ENCODE assay signal across 9 mouse cellular contexts in genomic region chr2:34897820-34898219, GRCm38 (mm10). TPM values are rescaled to one million over a fixed set of nuclear protein-coding genes. Genes with fewer than 3 reads are reported as not detected.
DNase-seq lines count a peak whose midpoint lies in the region; ATAC-seq and TF ChIP-seq lines count a peak whose summit lies in the region.
"Had no signal": no experiment of that assay in that cellular context is flagged by ENCODE, and none has a peak within 500 bp of the region (broad histone marks: within the 10 kb centered on the region; RNA-seq: fewer than 3 reads in every experiment).

No protein-coding gene starts in this region.

- TF ChIP-seq EP300 in CH12.LX (IDR thresholded peaks at IDR 0.05; ENCODE audit: low read length): no peak

- peak; percentile 61 for TF ChIP-seq RAD21 in CH12.LX (IDR thresholded peaks at IDR 0.05; ENCODE audit: low read depth, low read length)

- H3K9ac ChIP-seq in CH12.LX (ENCODE audit: insufficient read depth, low read depth): no peak overlapping the region
- no peak overlapping the region for H3K9ac ChIP-seq in midbrain, postnatal 0 days (replicated peaks; ENCODE audit: low read length, poor library complexity, severe bottlenecking)
- H3K9ac ChIP-seq: limb, embryonic 15.5 days had no signal

- ATAC-seq in midbrain, postnatal 0 days (ENCODE audit: low FRiP score): no peak

- in situ Hi-C loops in CH12.LX (cut with MboI; ENCODE audit: low pct_ligation_motif_present, low pct_unique_long_range_greater_than_20kb, low sequenced_read_pairs): no loop called here

- dilution Hi-C loops in CH12.LX (cut with MboI; ENCODE audit: extremely low pct_ligation_motif_present, extremely low pct_unique_long_range_greater_than_20kb, low sequenced_read_pairs): no loop called here

- peak; percentile 75 to 95 for TF ChIP-seq CTCF in CH12.LX (conservative IDR thresholded peaks at IDR 0.05 in 1 of 2, IDR thresholded peaks at IDR 0.05 in 1 of 2; ENCODE audit: low read depth in 2 of 2, low read length in 2 of 2)
- peak; percentile 52 for TF ChIP-seq CTCF in midbrain, postnatal 0 days (IDR thresholded peaks at IDR 0.05)

- no peaks in the 10 kb centered on the region for H3K27me3 ChIP-seq in CH12.LX (replicated peaks)
- no peaks in the 10 kb centered on the region for H3K27me3 ChIP-seq in midbrain, postnatal 0 days (ENCODE audit: insufficient read depth, low read length)

- H3K79me2 ChIP-seq in CH12.LX (replicated peaks; ENCODE audit: control insufficient read depth, extremely low read depth, insufficient read depth, poor library complexity, severe bottlenecking): no peaks in the 10 kb centered on the region

- H3K36me3 ChIP-seq in CH12.LX (replicated peaks in 1 of 2; ENCODE audit: control insufficient read depth in 1 of 2, insufficient read depth in 1 of 2, low read length in 1 of 2): peaks cover 71 to 95% of the 10 kb centered on the region in 2 experiments
- no peaks in the 10 kb centered on the region for H3K36me3 ChIP-seq in midbrain, postnatal 0 days (ENCODE audit: insufficient read depth, low read length)

- H3K4me3 ChIP-seq in CH12.LX (replicated peaks in 1 of 3; ENCODE audit: low read depth in 2 of 3, low read length in 2 of 3, poor library complexity in 1 of 3): no peak overlapping the region
- no peak overlapping the region for H3K4me3 ChIP-seq in midbrain, postnatal 0 days (ENCODE audit: low read depth, low read length)
- H3K4me3 ChIP-seq: limb, embryonic 15.5 days had no signal

- H3K4me1 ChIP-seq in CH12.LX (ENCODE audit: control insufficient read depth in 1 of 2, insufficient read depth in 2 of 2): no peaks in the 10 kb centered on the region
- no peaks in the 10 kb centered on the region for H3K4me1 ChIP-seq in midbrain, postnatal 0 days (ENCODE audit: insufficient read depth, low read length)

- no peak overlapping the region for H3K4me2 ChIP-seq in CH12.LX (ENCODE audit: insufficient read depth, low read depth, poor library complexity, severe bottlenecking)
- no peak overlapping the region for H3K4me2 ChIP-seq in midbrain, postnatal 0 days (ENCODE audit: low read depth, low read length, poor library complexity, severe bottlenecking)
- H3K4me2 ChIP-seq: limb, embryonic 15.5 days had no signal

- H3K9me3 ChIP-seq in CH12.LX (replicated peaks; ENCODE audit: low read length): peaks cover 4% of the 10 kb centered on the region
- H3K9me3 ChIP-seq in midbrain, postnatal 0 days (ENCODE audit: low read length): no peaks in the 10 kb centered on the region
- H3K9me3 ChIP-seq: limb, embryonic 15.5 days had no signal

- TF ChIP-seq POLR2A in CH12.LX (IDR thresholded peaks at IDR 0.05; ENCODE audit: low read depth, low read length): no peak

- no peak overlapping the region for H3K27ac ChIP-seq in CH12.LX (ENCODE audit: insufficient read depth, low read depth)
- no peak overlapping the region for H3K27ac ChIP-seq in midbrain, postnatal 0 days (ENCODE audit: low read depth, low read length)
- H3K27ac ChIP-seq: limb, embryonic 15.5 days had no signal

- WGBS in midbrain, postnatal 0 days: 23% methylated on average over 10 of the region's 10 CpGs

- peak; percentile 57 to 73 for DNase-seq in cerebellum, postnatal 10 days
- DNase-seq in cerebellum, adult 8-10 months: no peak
- DNase-seq in CH12.LX (ENCODE audit: extremely low read depth): peak; percentile 58
- DNase-seq in embryo, embryonic 10 days (ENCODE audit: low spot score): peak; percentile 58
- peak; percentile 67 for DNase-seq in kidney, postnatal 14 days
- peak; percentile 15 for DNase-seq in midbrain, postnatal 0 days (ENCODE audit: low spot score)
- DNase-seq in ovary, postnatal 10 days (ENCODE audit: low spot score): no peak
- DNase-seq in frontal cortex, postnatal 10 days (ENCODE audit: low spot score in 2 of 2): no peak

TF ChIP-seq in CH12.LX, 34 proteins besides CTCF, POLR2A, EP300 and RAD21:
- 0 out of 2 replicates have a peak, but pooled peaks have one; percentile 21 for TF ChIP-seq SIN3A (IDR thresholded peaks at IDR 0.05; ENCODE audit: low read length)
- TF ChIP-seq MAZ (IDR thresholded peaks at IDR 0.05; ENCODE audit: low read depth, low read length): no peak
- peak; percentile 46 for TF ChIP-seq SMC3 (IDR thresholded peaks at IDR 0.05; ENCODE audit: low read depth, low read length)
- TF ChIP-seq MXI1 (IDR thresholded peaks at IDR 0.05; ENCODE audit: low read depth, low read length): no peak
- TF ChIP-seq IRF4 (IDR thresholded peaks at IDR 0.05; ENCODE audit: low read depth, low read length): no peak
- no peak for TF ChIP-seq MEF2A (IDR thresholded peaks at IDR 0.05; ENCODE audit: borderline replicate concordance, low read depth, low read length)
- no peak for TF ChIP-seq UBTF (IDR thresholded peaks at IDR 0.05; ENCODE audit: low read depth, low read length)
- no peak for TF ChIP-seq ZMIZ1 (IDR thresholded peaks at IDR 0.05; ENCODE audit: low read depth, low read length)
- TF ChIP-seq USF1 (IDR thresholded peaks at IDR 0.05; ENCODE audit: low read depth, low read length): no peak
- no peak for TF ChIP-seq NRF1 (IDR thresholded peaks at IDR 0.05; ENCODE audit: low read depth, low read length)
- TF ChIP-seq RCOR1 (conservative IDR thresholded peaks at IDR 0.05; ENCODE audit: low read depth, low read length): no peak

RNA-seq across cellular contexts. Expression of gene Phf19, which starts 16.0 kb away (rescaled TPM):
- total RNA-seq in CH12.LX (2012; rRNA removed) (16.8 and 17.0 TPM in 2 replicates), CH12.LX (2014; rRNA removed) (20.5 and 25.0 TPM in 2 replicates)
- 25.4 and 27.9 TPM in 2 replicates for polyA plus RNA-seq in CH12.LX (2012; ENCODE audit: insufficient read length, low read depth)
- 2.1 and 2.5 TPM in 2 replicates for total RNA-seq in midbrain, postnatal 0 days (2014; rRNA removed)
- polyA plus RNA-seq in midbrain, postnatal 0 days (2015; fragmentation: Nextera tagmentation; extraction: Ambion mirVana): 1.3 and 1.8 TPM in 2 replicates

RNA-seq across cellular contexts. Expression of gene Psmd5, which starts 23.1 kb away (rescaled TPM):
- total RNA-seq in CH12.LX (2012; rRNA removed) (27.9 and 43.8 TPM in 2 replicates), CH12.LX (2014; rRNA removed) (81.2 and 120 TPM in 2 replicates)
- 81.9 and 91.2 TPM in 2 replicates for polyA plus RNA-seq in CH12.LX (2012; ENCODE audit: insufficient read length, low read depth)
- 42.1 and 42.6 TPM in 2 replicates for total RNA-seq in midbrain, postnatal 0 days (2014; rRNA removed)
- 82.8 and 83.5 TPM in 2 replicates for polyA plus RNA-seq in midbrain, postnatal 0 days (2015; fragmentation: Nextera tagmentation; extraction: Ambion mirVana)

RNA-seq across cellular contexts. Expression of gene Cutal, which starts 23.6 kb away (rescaled TPM):
- total RNA-seq in CH12.LX (2012; rRNA removed): not detected in 2 replicates
- total RNA-seq in CH12.LX (2014; rRNA removed): not detected in 2 replicates
- polyA plus RNA-seq in CH12.LX (2012; ENCODE audit: insufficient read length, low read depth): not detected in 2 replicates
- not detected in 2 replicates for total RNA-seq in midbrain, postnatal 0 days (2014; rRNA removed)
- polyA plus RNA-seq in midbrain, postnatal 0 days (2015; fragmentation: Nextera tagmentation; extraction: Ambion mirVana): 0.56 and 0.72 TPM in 2 replicates

Comparison
In these comparisons a context has a peak if more than half of its experiments do, and no peak if none do; other contexts are left out.
1. DNase-seq: peak in cerebellum, postnatal 10 days (2 of 2), CH12.LX (single experiment), embryo, embryonic 10 days (single experiment), kidney, postnatal 14 days (single experiment) and midbrain, postnatal 0 days (single experiment); none in cerebellum, adult 8-10 months (single experiment), ovary, postnatal 10 days (single experiment) and frontal cortex, postnatal 10 days (0 of 2).